Mouse (Mus musculus) thymus, postnatal 25 days (tissue): ENCODE measurements at regions not wholly inside any gene's neighbourhood (a gene's known extent, or its start where the extent isn't known, plus 50 kb on each side); places are given as distances from the start of the nearest gene placed in this dataset.
"Not testable (repeated sequence)": the region's sequence is repeated elsewhere in the genome, so short reads cannot be mapped to it uniquely, and the experiment has no call there.

ENCODE experiments used
- DNase-seq: peaks from one replicate; pipeline ENCODE4 v3.0.0; 2022

GRCm38 (mm10) chr13:107575025-107575424, 469.2 kb upstream of the Smim15 start:
- DNase-seq: no peak

DNA sequence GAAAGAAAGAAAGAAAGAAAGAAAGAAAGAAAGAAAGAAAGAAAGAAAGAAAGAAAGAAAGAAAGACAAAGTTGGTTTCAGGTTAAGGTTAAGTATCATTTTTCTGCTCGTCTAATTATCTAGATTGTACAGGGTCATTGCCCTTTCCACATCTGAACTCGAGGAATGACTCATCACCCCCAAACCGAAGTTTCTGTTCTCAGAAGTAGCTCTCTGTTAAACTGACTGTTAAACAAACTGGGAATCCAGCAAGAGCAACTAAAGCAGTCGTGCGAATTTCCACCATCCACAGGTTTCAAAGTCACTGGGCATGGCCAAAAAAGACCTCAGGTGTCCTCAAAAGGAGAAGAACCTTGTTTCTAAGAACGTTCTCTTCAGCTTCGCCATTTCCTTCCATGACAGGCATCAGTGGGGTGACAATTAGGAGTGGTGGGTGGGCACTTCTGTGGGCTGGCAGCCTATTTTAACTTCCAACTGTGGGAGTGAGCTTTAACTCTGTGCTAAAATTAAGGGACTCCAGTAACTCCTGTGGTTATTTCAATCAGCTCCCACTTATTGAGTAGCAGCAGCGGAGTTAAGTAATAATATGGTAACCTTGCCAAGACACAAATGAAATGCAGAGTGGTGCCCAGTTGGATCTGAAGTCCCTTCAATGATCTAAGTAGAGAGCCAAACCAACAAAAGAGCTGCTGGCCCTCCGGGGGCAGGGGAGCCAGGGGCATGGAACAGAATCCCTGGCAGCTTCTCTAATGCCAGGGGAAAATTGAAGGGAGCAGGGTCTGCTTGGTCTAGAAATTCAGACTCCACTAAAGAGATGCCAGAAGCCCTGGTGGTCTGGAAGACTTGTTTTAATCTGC, 470.5 kb upstream of the Smim15 start:
- DNase-seq: no peak

- peak; percentile 60 for DNase-seq
These were observed 472.7 kb upstream of the Smim15 start for GRCm38 (mm10) chr13:107571539-107571938.

- DNase-seq: no peak
These were observed 474.8 kb upstream of the Smim15 start for GRCm38 (mm10) chr13:107569477-107569876.

- peak; percentile 67 for DNase-seq
These were observed 475.5 kb upstream of the Smim15 start for GRCm38 (mm10) chr13:107568701-107569121.

DNA sequence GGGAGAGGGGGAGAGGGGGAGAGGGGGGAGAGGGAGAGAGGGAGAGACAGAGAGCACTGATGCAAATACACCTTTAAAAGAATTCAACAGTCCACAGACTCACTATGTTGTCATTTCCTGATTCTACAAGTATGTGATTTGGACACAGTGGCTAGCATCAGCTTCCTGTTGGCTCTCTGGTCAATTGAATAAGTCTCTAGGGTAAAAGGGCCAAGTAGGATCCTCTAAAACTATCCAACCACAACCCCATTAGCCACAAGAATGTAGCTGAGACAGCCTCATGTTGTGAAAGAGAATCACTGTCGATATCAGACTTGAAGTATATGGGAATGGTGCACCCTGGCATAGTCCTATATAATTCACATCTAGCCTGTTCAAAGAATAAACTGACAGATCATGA, 481.8 kb upstream of the Smim15 start:
- no peak for DNase-seq

GRCm38 (mm10) chr13:107561529-107561928, 482.7 kb upstream of the Smim15 start:
- no peak for DNase-seq

GRCm38 (mm10) chr13:107555958-107556357, 488.3 kb upstream of the Smim15 start:
- no peak for DNase-seq

DNA sequence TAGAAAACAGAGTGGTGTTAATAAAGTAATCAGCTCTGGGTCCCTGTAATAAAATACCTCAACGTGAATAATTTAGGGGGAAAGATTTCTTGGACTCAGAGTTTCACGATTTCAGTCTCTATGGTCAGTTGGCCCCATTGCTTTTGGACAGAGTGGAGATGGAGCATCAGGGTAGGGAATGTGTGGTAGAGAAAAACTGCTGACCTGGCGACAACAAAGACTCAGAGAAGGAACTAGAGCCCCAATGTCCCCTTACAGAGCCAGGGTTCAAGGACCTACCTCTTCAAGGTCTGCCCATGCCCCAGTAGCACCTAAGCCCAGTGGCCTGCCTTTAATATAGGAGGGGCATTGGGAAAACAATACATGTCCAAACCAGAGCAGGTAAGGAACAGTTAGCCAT, 490.2 kb upstream of the Smim15 start:
- DNase-seq: no peak

- no peak for DNase-seq
These were observed 492.1 kb upstream of the Smim15 start for GRCm38 (mm10) chr13:107552165-107552564.

DNA sequence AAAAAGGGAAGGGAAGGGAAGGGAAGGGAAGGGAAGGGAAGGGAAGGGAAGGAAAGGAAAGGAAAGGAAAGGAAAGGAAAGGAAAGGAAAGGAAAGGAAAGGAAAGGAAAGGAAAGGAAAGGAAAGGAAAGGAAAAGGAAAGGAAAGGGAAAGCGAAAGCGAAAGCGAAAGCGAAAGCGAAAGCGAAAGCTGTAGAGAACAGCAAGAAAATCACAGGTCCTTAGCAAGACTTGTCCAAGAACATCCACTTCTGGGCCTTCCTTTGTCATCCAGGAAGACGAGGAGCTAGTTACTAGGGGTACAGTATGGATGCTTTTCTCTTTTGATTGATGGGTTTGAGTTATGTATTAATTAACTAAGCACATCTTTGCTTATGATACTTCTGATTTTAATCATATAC, 494.3 kb upstream of the Smim15 start:
- not testable (repeated sequence) for DNase-seq

GRCm38 (mm10) chr13:107547073-107547472, 497.2 kb upstream of the Smim15 start:
- no peak for DNase-seq

DNA sequence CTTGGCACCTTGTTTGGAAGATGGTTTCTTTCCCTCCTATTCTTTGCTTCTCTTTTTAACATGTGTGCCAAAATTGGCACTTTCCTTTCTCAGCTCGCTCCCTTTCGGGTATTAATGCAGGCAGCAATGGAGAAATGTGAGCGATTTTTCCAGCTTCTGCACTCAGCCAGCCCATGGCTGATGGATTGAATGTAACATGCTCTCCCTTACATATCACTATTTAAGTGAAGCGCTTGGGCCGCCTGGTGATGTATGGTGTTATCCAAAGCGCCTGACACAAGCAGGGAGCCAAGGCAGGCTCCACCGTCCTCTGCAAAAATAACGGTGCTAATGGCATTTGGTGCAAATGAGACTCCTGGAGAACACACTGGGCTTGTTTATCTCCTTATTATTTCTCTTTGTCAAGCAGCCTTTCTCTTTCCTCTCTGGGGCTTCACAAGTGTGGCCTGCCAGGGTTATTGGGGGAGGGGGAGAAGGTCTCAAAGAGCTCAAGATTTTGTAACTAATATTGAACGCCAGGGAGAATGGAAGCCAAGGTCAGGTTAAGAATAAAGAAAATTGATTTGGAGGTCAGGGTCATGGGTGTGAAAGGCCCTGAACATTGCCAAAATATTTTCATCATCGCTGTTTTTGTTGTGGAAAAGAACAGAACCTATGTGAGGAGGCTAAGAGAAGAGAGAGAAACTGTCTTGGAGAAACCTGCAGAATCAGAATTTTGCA, 497.9 kb upstream of the Smim15 start:
- no peak for DNase-seq

DNA sequence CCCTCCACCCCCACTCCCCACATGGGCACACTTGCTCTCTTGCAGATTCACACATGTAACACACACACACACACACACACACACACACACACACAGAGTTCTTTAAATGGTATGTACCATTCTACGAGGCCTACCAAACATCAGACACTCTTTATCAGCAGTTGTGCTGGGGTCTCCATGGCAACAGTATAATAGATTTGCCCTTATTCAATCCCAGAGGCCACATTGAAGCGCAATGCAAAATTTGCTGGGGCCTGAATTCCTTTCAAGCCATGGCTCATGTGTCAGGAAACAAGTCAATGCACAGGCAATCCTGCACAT, 502.7 kb upstream of the Smim15 start:
- no peak for DNase-seq

- no peak for DNase-seq
These were observed 503.2 kb upstream of the Smim15 start for GRCm38 (mm10) chr13:107540784-107541634.

DNA sequence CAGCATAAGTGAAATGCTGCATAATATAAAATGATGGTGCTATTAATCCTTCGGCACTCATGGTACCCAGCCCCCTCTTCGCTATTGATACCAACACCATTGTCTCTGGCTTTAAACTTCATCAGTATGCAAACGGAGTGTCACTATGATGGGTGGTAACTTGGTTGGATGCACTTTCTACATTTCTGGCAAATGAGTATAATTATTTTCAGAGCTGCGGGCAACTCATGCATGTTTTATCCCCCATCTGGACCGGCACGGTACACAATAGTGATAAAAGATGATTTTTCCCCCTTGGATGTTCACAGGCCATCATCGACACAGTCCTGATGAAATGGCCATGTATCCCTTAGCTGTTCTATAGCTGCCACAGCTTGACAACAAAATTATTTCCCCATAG, 503.9 kb upstream of the Smim15 start:
- no peak for DNase-seq

DNA sequence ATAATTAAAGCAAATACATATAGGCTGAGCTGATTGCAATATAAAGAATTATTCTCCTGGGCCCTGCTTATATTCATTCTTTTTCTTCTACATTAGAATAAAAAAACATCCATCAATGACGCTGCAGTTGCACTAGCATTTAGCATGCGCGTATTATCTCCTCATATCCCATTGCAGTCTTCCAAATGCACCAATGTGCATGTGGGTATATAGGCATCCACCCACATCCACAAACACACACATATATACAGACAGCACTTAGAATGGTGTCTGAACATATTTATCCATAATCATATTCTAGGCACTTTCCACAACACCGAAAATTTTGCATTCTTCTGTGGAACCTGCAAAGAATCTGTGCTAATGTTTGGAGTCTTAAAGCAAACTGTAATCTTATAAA, 504.4 kb upstream of the Smim15 start:
- no peak for DNase-seq

- DNase-seq: no peak
These were observed 504.9 kb upstream of the Smim15 start for GRCm38 (mm10) chr13:107539326-107539725.

- no peak for DNase-seq
These were observed 509.0 kb upstream of the Smim15 start for GRCm38 (mm10) chr13:107535213-107535612.

DNA sequence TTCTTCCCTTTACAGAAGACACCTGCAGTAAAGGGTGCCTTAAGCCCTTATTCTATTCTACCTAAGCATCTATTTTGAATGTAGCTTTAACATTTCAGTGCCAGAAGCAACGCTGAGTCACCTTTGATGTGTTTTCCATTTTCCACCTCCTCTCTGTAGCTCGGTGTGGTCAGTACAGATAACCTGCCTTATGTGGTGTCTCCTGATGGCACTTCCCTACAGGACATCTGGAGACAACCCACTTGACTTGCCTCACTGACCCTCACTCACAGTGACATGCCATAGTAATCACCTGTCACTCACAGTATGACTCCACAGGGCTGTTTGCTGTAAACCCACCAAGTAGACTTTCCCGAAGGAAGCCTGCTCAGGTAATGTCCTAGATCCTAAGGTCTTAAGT, 510.9 kb upstream of the Smim15 start:
- no peak for DNase-seq

DNA sequence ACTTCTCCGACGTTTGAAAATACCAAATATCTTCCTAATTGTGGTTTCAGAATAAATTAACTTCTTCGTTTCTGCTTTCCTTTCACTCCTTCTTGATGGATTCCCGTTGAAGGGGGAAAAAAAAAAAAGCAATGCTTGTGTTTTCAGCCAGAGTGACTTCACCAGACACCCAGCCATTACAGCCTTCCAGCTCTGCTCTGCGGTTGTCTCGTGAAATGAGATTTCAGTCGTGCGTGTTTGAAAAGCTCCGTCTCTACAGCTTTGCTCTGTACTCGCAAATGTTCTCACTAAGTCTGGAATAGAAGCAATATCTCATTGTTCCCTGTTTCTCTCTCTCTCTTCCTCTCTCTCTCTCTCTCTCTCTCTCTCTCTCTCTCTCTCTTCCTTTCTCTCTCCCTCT, 509.6 kb upstream of the Kif2a start:
- DNase-seq: no peak

DNA sequence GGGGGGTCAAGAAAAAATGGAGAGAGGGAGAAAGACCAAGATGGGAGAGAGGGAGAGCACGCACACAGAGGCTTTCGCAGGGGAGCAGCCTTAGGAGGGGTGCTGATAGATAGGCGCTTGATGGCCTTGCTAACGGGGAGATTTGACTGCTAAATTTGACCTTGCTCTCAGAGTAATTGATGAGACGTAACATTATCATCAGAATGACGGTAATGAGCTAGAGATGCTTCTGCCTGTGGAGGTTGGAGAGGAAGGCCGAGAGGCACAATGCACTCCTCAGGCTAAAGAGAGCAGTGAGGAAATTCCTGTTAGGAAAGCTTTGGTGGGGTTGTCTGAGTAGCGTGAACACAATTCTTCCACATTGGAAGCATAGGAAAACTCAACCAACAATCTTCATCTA, 509.1 kb upstream of the Kif2a start:
- no peak for DNase-seq

GRCm38 (mm10) chr13:107530392-107530791, 508.5 kb upstream of the Kif2a start:
- DNase-seq: no peak
